In genomic region chr8:109662328-109662727, GRCm38 (mm10) we compare ENCODE assay signal across 21 mouse cellular contexts. TPM values are rescaled to one million over a fixed set of nuclear protein-coding genes. Genes with fewer than 3 reads are reported as not detected.
DNase-seq lines count a peak whose midpoint lies in the region; ATAC-seq lines count a peak whose summit lies in the region.
"Had no signal": no experiment of that assay in that cellular context is flagged by ENCODE, and none has a peak within 500 bp of the region (broad histone marks: within the 10 kb centered on the region; RNA-seq: fewer than 3 reads in every experiment).

No protein-coding gene starts in this region.

- DNase-seq in layer of hippocampus, adult 11-12 months (ENCODE audit: low spot score): peak; percentile 58
- DNase-seq in layer of hippocampus, postnatal 25 days (ENCODE audit: extremely low spot score in 1 of 2, low spot score in 1 of 2): no peak
- DNase-seq in layer of hippocampus, adult 8-10 months (ENCODE audit: low spot score in 2 of 2): peak; percentile 48 to 56
- peak; percentile 34 to 40 for DNase-seq in layer of hippocampus, postnatal 36 days
- DNase-seq in embryo, embryonic 11 days: no peak
- DNase-seq in yolk sac, embryonic 10.5 days (ENCODE audit: low spot score): no peak
- DNase-seq: adrenal gland, postnatal 10 days; adrenal gland, postnatal 36 days; B cell, adult 2 months; cerebellum, adult 11-12 months; cerebellum, adult 8-10 months; cerebellum, postnatal 10 days; forebrain, postnatal 0 days; gastrocnemius, adult 2 months; gastrocnemius, postnatal 14 days; heart, adult 2 months had no signal

- no peak for ATAC-seq in granulocyte monocyte progenitor cell, adult 5-6 weeks (replicated peaks; ENCODE audit: poor library complexity, severe bottlenecking)
- ATAC-seq: forebrain, embryonic 14.5 days; forebrain, postnatal 0 days; Patski had no signal

RNA-seq across cellular contexts. Expression of gene Ist1, which starts 30.7 kb away (rescaled TPM):
- total RNA-seq in layer of hippocampus, postnatal 25 days (2021): 10 to 100 TPM; 84.7 to 86.4 TPM
- total RNA-seq in layer of hippocampus, adult 8-10 months (2022): 10 to 100 TPM; 81.9 to 94.4 (median 90.2) TPM
- total RNA-seq in layer of hippocampus, postnatal 36 days (2021): 10 to 100 TPM; 93.2 to 94.0 TPM
- 69.5 and 83.8 TPM in 2 replicates for total RNA-seq in granulocyte monocyte progenitor cell, adult 5-6 weeks (2014; fragmentation: Nextera tagmentation)
- 76.9 and 82.2 TPM in 2 replicates for total RNA-seq in granulocyte monocyte progenitor cell, adult 5-6 weeks (2017)

RNA-seq across cellular contexts. Expression of gene Zfp821, which starts 43.0 kb away (rescaled TPM):
- total RNA-seq in layer of hippocampus, postnatal 25 days (2021): 10 to 100 TPM; 45.3 to 47.3 TPM
- 10 to 100 TPM; 38.5 to 44.4 (median 41.6) TPM for total RNA-seq in layer of hippocampus, adult 8-10 months (2022)
- total RNA-seq in layer of hippocampus, postnatal 36 days (2021): 10 to 100 TPM; 44.6 to 46.8 TPM
- total RNA-seq in granulocyte monocyte progenitor cell, adult 5-6 weeks (2014; fragmentation: Nextera tagmentation): 4.7 and 5.6 TPM in 2 replicates
- 6.9 and 9.7 TPM in 2 replicates for total RNA-seq in granulocyte monocyte progenitor cell, adult 5-6 weeks (2017)

RNA-seq across cellular contexts. Expression of gene Pkd1l3, which starts 48.0 kb away (rescaled TPM):
- total RNA-seq in layer of hippocampus, postnatal 25 days (2021): 1 to 10 TPM; 1.9 to 2.3 TPM
- total RNA-seq in layer of hippocampus, adult 8-10 months (2022): 1 to 10 TPM; 1.3 to 4.1 (median 3.6) TPM
- 1 to 10 TPM; 2.5 to 3.9 TPM for total RNA-seq in layer of hippocampus, postnatal 36 days (2021)
- 0.13 and 2.1 TPM in 2 replicates for total RNA-seq in granulocyte monocyte progenitor cell, adult 5-6 weeks (2014; fragmentation: Nextera tagmentation)
- 0.17 and 1.3 TPM in 2 replicates for total RNA-seq in granulocyte monocyte progenitor cell, adult 5-6 weeks (2017)
- total RNA-seq: gastrocnemius, postnatal 4 days; heart, postnatal 25 days had no signal

RNA-seq across cellular contexts. Expression of gene Dhodh, which starts 53.9 kb away (rescaled TPM):
- 10 to 100 TPM; 22.5 to 25.1 TPM for total RNA-seq in layer of hippocampus, postnatal 25 days (2021)
- 10 to 100 TPM; 24.0 to 31.5 (median 26.5) TPM for total RNA-seq in layer of hippocampus, adult 8-10 months (2022)
- 10 to 100 TPM; 23.9 to 24.2 TPM for total RNA-seq in layer of hippocampus, postnatal 36 days (2021)
- total RNA-seq in granulocyte monocyte progenitor cell, adult 5-6 weeks (2014; fragmentation: Nextera tagmentation): 23.9 and 30.6 TPM in 2 replicates
- total RNA-seq in granulocyte monocyte progenitor cell, adult 5-6 weeks (2017): 28.2 and 28.7 TPM in 2 replicates

Comparison
In these comparisons a context has a peak if more than half of its experiments do, and no peak if none do; other contexts are left out.
1. DNase-seq: peak in layer of hippocampus, adult 11-12 months (single experiment), layer of hippocampus, adult 8-10 months (2 of 2) and layer of hippocampus, postnatal 36 days (2 of 2); none in layer of hippocampus, postnatal 25 days (0 of 2), embryo, embryonic 11 days (single experiment) and yolk sac, embryonic 10.5 days (single experiment).